Mouse (Mus musculus): ENCODE results near the gene Zfp317.
"Not testable (repeated sequence)": the region's sequence is repeated elsewhere in the genome, so short reads cannot be mapped to it uniquely, and the experiment has no call there.

Gene Zfp317

DNA sequence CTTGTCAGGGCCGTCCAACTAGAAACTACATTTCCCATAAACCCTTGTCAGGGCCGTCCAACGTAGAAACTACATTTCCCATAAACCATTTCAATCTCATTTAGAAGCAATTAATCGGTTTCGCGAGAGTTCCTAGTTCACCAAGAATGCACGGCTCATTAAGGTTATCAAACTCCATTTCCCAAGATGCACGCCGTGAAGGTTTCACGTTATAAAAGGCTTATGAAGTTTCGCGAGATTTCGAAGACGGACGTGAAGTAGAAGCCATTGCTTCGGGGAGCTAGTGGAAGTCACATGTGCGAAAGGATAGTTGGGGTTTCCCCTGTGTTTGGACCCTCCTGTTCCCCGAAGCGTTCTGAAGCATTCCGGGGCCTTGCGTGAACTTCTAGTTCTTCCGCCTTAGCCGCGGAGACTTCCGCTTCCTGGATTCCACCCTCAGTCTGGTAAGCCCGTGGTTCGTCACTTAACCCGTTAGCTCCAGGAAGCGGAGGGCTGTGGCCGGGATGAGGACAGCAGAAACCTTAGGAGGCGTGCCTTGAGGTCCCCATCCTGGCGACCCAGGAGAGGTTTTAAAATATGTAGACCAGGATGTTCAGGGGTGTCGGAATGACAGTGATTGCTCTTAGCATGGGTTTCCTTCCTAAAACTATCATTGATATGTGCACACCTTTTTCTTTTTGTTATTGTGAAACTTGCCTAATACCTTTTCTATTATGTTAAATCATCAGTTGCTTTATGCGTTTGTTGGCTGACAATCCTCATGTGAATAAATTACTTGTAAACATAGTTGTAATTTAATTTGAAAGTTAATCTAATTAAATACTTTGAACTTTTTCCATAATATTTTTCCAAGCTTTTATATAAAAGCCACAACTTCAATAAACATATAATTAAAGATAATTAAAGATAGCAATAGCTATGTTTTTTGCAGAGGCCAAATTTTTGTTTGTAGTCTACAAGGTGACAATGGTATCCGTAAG lies at the start of gene Zfp317:
Gene Zfp317 (plus strand): TSS at position 260 of the 980 bp plus-strand sequence.
- peak; percentile 77 to 83 for DNase-seq (ENCODE audit: low spot score in 2 of 2)

DNA sequence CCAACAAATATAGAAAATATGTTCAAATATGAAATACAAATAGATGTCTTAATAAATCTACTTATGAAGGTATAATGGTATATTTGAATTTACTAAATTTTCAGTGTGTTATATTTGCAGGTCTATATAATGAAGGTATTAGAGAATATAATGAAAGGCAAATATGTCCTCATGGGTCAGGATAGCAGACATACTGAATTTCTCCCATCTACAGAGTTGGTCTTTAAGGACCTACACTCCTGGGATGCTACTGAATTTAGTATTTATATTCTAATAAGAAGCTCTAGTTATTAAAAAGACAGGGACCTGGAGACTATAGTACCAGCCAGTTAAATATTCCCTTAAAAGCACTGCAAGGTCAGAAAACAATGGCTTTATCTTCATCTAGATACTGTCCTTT lies 39.6 kb upstream of the Zfp317 start, which contains the start of gene Olfr855:
Gene Olfr855 (plus strand): TSS at position 301 of the 400 bp plus-strand sequence.
- no peak for DNase-seq (ENCODE audit: low spot score in 2 of 2)

GRCm38 (mm10) chr9:19621297-19621696 lies 605 bp upstream of the Zfp317 start:
- DNase-seq (ENCODE audit: low spot score in 2 of 2): no peak

DNA sequence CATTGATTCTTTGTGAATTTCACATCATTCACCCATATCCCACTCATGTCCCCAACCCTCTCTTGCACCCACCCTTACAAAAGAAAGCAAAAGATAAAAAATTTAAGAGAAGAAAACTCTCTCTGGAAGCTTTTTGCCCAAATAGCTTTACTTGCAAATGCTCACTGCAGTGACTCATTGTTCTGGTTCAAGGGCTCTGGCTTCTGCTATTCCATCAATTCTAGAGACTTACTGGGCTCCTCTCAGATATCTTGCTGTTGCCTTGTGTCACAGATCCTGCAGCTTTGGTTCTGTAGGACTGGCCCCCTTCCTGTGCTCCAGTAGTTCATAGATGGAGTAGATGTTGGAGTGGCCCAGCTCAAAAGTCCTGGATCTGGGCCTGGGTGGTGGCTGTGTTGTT lies 7.7 kb downstream of the Zfp317 start:
- DNase-seq (ENCODE audit: low spot score in 2 of 2): no peak

DNA sequence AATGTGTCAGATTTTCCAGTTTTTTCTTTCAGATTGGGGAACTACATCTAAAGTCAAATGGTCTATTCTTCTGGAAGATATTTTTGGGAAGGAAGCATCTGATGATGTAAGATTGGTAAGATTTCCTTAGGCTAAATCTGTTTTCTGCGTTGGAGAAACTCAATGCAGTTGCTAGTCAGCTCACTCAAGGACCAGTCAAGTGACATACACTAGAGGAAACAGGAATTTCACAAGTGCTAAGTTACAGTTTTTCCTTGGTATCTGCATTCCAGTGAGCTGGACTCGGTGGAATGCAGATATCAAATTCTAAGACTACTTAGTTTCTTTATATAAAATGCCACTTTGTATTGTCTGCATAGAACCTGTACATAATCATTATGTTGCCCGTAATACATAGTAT lies 23.3 kb downstream of the Zfp317 start:
- DNase-seq (ENCODE audit: low spot score in 2 of 2): no peak

- no peak for DNase-seq (ENCODE audit: low spot score in 2 of 2)
Measured at GRCm38 (mm10) chr9:19690281-19690680, 68.4 kb downstream of the Zfp317 start.

DNA sequence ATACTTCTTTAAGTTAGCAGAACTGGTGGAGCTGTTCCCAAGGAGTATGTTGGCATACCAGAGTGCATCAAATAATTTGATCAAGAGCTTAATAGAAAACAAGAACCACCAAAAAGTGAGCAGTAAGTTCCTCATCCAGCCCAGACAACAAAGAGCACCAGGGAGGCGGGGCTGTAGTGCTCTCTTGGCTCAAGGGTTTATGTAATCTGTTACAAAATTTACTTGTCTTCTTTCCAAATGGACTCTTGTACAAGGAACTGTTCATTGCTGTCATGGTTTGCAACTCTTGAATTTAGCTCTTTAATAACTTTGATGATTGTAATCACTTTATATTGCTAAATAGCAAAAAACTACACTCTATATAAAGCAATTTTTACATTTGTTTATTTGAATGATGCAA lies 69.5 kb downstream of the Zfp317 start:
- DNase-seq (ENCODE audit: low spot score in 2 of 2): no peak

- DNase-seq (ENCODE audit: low spot score in 2 of 2): no peak
Measured at GRCm38 (mm10) chr9:19692430-19692829, 70.5 kb downstream of the Zfp317 start.

GRCm38 (mm10) chr9:19694285-19694684 lies 72.4 kb downstream of the Zfp317 start:
- not testable (repeated sequence) for DNase-seq (ENCODE audit: low spot score in 2 of 2)

DNA sequence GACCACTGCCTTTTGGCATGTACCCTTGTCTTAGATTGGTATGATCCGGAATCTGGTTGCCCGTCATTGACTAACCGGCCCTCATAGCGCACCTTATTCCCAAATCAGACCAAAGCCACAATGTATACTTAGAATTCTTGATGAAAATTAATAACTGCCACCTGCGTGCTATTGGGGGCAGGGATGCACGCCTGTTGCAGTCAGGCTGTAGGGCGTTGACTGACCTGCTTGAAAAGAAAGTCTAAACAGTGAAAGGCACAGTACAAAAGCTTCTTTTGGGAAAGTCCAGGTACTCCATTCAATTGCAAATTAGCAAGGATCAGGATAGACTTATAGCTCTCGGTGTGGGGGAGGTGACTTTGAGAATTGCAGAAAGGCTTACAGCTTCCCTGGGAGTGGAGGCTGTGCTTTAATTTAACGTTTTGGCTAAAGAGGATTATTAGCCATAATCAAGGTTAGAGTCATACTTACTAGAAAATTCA lies 73.0 kb downstream of the Zfp317 start:
- not testable (repeated sequence) for DNase-seq (ENCODE audit: low spot score in 2 of 2)
